ENCODE assay signal across 7 mouse cellular contexts in the genomic region with DNA sequence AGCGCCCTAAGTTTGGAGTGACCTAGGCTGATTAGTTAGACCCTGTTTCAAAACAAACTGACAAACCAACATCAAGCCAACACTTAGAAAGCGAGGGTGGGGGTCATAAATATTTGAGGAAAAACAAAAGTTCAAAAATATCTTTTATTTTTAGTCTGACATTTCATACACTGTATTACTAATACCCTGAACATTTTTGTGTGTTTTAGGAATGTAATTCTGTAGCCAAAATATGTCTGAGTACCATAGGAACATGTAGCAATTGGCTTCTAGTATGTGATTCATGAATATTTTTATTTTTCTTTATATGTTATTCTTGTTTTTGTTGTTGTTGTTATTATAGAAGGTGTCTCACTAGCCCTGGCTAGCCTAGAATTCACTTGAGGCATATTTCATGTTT.
"Had no signal": no experiment of that assay in that cellular context is flagged by ENCODE, and none has a peak within 500 bp of the region (broad histone marks: within the 10 kb centered on the region; RNA-seq: fewer than 3 reads in every experiment).

No protein-coding gene starts in this region.

- DNase-seq: liver, postnatal 0 days; lung, adult 2 months; lung, postnatal 10 days; right cerebral cortex, postnatal 14 days; thymus, adult 2 months; thymus, postnatal 25 days; thymus, postnatal 4 days had no signal
